Mouse (Mus musculus): ENCODE data around the gene Ctr9.

Ctr9 gene

GRCm38 (mm10) chr7:111029046-111029553 is 349 bp downstream of the Ctr9 start:
- in situ Hi-C loops (cut with MseI, MboI): no loop called here

- in situ Hi-C loops (cut with MseI, MboI): no loop called here
Measured at GRCm38 (mm10) chr7:111048920-111049319, 20.2 kb downstream of the Ctr9 start.

- in situ Hi-C loops (cut with MseI, MboI): no loop called here
Measured at GRCm38 (mm10) chr7:111049652-111050421, 21.1 kb downstream of the Ctr9 start.

- in situ Hi-C loops (cut with MseI, MboI): no loop called here
Measured at GRCm38 (mm10) chr7:111055221-111055620, 26.5 kb downstream of the Ctr9 start.

GRCm38 (mm10) chr7:111055984-111056657 is 27.4 kb downstream of the Ctr9 start:
- in situ Hi-C loops (cut with MseI, MboI): no loop called here

- in situ Hi-C loops (cut with MseI, MboI): no loop called here
Measured at GRCm38 (mm10) chr7:111059527-111059926, 30.8 kb downstream of the Ctr9 start.

GRCm38 (mm10) chr7:111062971-111063370 is 34.2 kb downstream of the Ctr9 start:
- in situ Hi-C loops (cut with MseI, MboI): no loop called here

GRCm38 (mm10) chr7:111068181-111068580 is 39.4 kb downstream of the Ctr9 start:
- in situ Hi-C loops (cut with MseI, MboI): no loop called here

GRCm38 (mm10) chr7:111069439-111070166 is 40.9 kb downstream of the Ctr9 start:
- in situ Hi-C loops (cut with MseI, MboI): no loop called here

GRCm38 (mm10) chr7:111070167-111070496 is 41.4 kb downstream of the Ctr9 start:
- in situ Hi-C loops (cut with MseI, MboI): no loop called here

GRCm38 (mm10) chr7:111072410-111072809 is 43.7 kb downstream of the Ctr9 start:
- in situ Hi-C loops (cut with MseI, MboI): no loop called here

- in situ Hi-C loops (cut with MseI, MboI): no loop called here
Measured at GRCm38 (mm10) chr7:111075288-111075687, 46.5 kb downstream of the Ctr9 start.

GRCm38 (mm10) chr7:111078271-111078670 is 49.5 kb downstream of the Ctr9 start:
- in situ Hi-C loops (cut with MseI, MboI): no loop called here

GRCm38 (mm10) chr7:111080026-111080425 is 51.3 kb downstream of the Ctr9 start:
- in situ Hi-C loops (cut with MseI, MboI): no loop called here

- in situ Hi-C loops (cut with MseI, MboI): no loop called here
Measured at GRCm38 (mm10) chr7:111080876-111081275, 52.1 kb downstream of the Ctr9 start.

GRCm38 (mm10) chr7:111082043-111082821 is 53.5 kb downstream of the Ctr9 start:
- in situ Hi-C loops (cut with MseI, MboI): no loop called here

GRCm38 (mm10) chr7:111082822-111083732 is 54.3 kb downstream of the Ctr9 start, which contains the start of gene Eif4g2:
Gene Eif4g2, minus strand, starts transcription at chr7:111083030.
- in situ Hi-C loops (cut with MseI, MboI): no loop called here

- in situ Hi-C loops (cut with MseI, MboI): no loop called here
Measured at GRCm38 (mm10) chr7:111083733-111084120, 55.0 kb downstream of the Ctr9 start.

GRCm38 (mm10) chr7:111084443-111084842 is 55.7 kb downstream of the Ctr9 start:
- in situ Hi-C loops (cut with MseI, MboI): no loop called here

- in situ Hi-C loops (cut with MseI, MboI): no loop called here
Measured at GRCm38 (mm10) chr7:111085153-111085552, 56.4 kb downstream of the Ctr9 start.
